Comparison of ENCODE assay signal across 30 mouse cellular contexts in genomic region chr8:114335721-114336120, GRCm38 (mm10).
A peak's percentile ranks its signal among the peaks of the same experiment; 100 is the strongest.
DNase-seq lines count a peak whose midpoint lies in the region; ATAC-seq and TF ChIP-seq lines count a peak whose summit lies in the region.
"Had no signal": no experiment of that assay in that cellular context is flagged by ENCODE, and none has a peak within 500 bp of the region (broad histone marks: within the 10 kb centered on the region; RNA-seq: fewer than 3 reads in every experiment).

No protein-coding gene starts in this region.

- 49% methylated on average over 8 of the region's 8 CpGs for WGBS in hindbrain, embryonic 10.5 days
- WGBS in hindbrain, embryonic 12.5 days, result 36% methylated on average over 8 of the region's 8 CpGs
- 53% methylated on average over 8 of the region's 8 CpGs for WGBS in midbrain, embryonic 11.5 days
- 43% methylated on average over 8 of the region's 8 CpGs for whole genome bisulfite sequencing in midbrain, embryonic 15.5 days
- 30% methylated on average over 8 of the region's 8 CpGs for WGBS in neural tube, embryonic 15.5 days

- no peak overlapping the region for H3K9ac ChIP-seq in hindbrain, embryonic 12.5 days
- H3K9ac ChIP-seq in midbrain, embryonic 11.5 days (ENCODE audit: low read length), result no peak overlapping the region
- H3K9ac ChIP-seq in midbrain, embryonic 15.5 days, result no peak overlapping the region
- H3K9ac ChIP-seq in neural tube, embryonic 15.5 days (replicated peaks), result no peak overlapping the region
- H3K9ac ChIP-seq: embryonic facial prominence, embryonic 12.5 days; forebrain, embryonic 15.5 days; heart, embryonic 15.5 days; liver, embryonic 15.5 days; lung, embryonic 14.5 days; midbrain, embryonic 12.5 days had no signal

- ATAC-seq in hindbrain, embryonic 12.5 days (ENCODE audit: low FRiP score), result no peak
- ATAC-seq in midbrain, embryonic 11.5 days (ENCODE audit: low FRiP score), result no peak
- no peak for ATAC-seq in midbrain, embryonic 15.5 days (replicated peaks)
- ATAC-seq in neural tube, embryonic 15.5 days (ENCODE audit: low FRiP score), result no peak
- ATAC-seq: forebrain, embryonic 15.5 days; inflammation-experienced regulatory T-cells, adult 6 months had no signal

- DNase-seq in hindbrain, embryonic 10.5 days (ENCODE audit: low spot score), result no peak
- peak; percentile 87 for DNase-seq in midbrain, embryonic 11.5 days (ENCODE audit: low spot score, missing footprints)
- peak; percentile 39 for DNase-seq in brain, embryonic 14.5 days (ENCODE audit: low read depth)
- no peak for DNase-seq in adrenal gland, postnatal 25 days
- DNase-seq in spleen, adult 12 weeks (ENCODE audit: low spot score), result no peak
- DNase-seq: cerebellum, adult 11 months; cerebellum, adult 9-10 months; gastrocnemius, postnatal 25 days; heart, adult 11 months; heart, postnatal 36 days; kidney, adult 11 months; kidney, postnatal 14 days; layer of hippocampus, adult 9-11 months; lung, embryonic 14.5 days; lung, postnatal 14 days; right cerebral cortex, adult 18-20 months; right cerebral cortex, postnatal 4 days; thymus, postnatal 4 days had no signal

- TF ChIP-seq CTCF in brain, embryonic 14.5 days (IDR thresholded peaks at IDR 0.05; ENCODE audit: borderline replicate concordance, extremely low read depth, insufficient read depth, insufficient read length), result no peak

- no peak overlapping the region for H3K4me2 ChIP-seq in hindbrain, embryonic 12.5 days (replicated peaks)
- H3K4me2 ChIP-seq in midbrain, embryonic 11.5 days, result no peak overlapping the region
- no peak overlapping the region for H3K4me2 ChIP-seq in midbrain, embryonic 15.5 days
- no peak overlapping the region for H3K4me2 ChIP-seq in neural tube, embryonic 15.5 days
- H3K4me2 ChIP-seq: embryonic facial prominence, embryonic 12.5 days; forebrain, embryonic 15.5 days; heart, embryonic 15.5 days; liver, embryonic 15.5 days; lung, embryonic 14.5 days; midbrain, embryonic 12.5 days had no signal

- 0 out of 2 replicates have a peak, but pooled peaks cover under 1% of the 10 kb centered on the region for H3K9me3 ChIP-seq in hindbrain, embryonic 10.5 days
- H3K9me3 ChIP-seq in hindbrain, embryonic 12.5 days (replicated peaks), result no peaks in the 10 kb centered on the region
- no peaks in the 10 kb centered on the region; the same call in 1 of the 2 replicates for H3K9me3 ChIP-seq in midbrain, embryonic 11.5 days (ENCODE audit: control insufficient read depth, low read length)
- H3K9me3 ChIP-seq in midbrain, embryonic 15.5 days, result no peaks in the 10 kb centered on the region
- H3K9me3 ChIP-seq in neural tube, embryonic 15.5 days (replicated peaks), result no peaks in the 10 kb centered on the region
- H3K9me3 ChIP-seq: embryonic facial prominence, embryonic 12.5 days; forebrain, embryonic 10.5 days; forebrain, embryonic 15.5 days; heart, embryonic 10.5 days; heart, embryonic 15.5 days; liver, embryonic 15.5 days; midbrain, embryonic 12.5 days had no signal

- no peaks in the 10 kb centered on the region for H3K27me3 ChIP-seq in hindbrain, embryonic 10.5 days (ENCODE audit: insufficient read depth, poor library complexity, severe bottlenecking)
- no peaks in the 10 kb centered on the region for H3K27me3 ChIP-seq in hindbrain, embryonic 12.5 days
- H3K27me3 ChIP-seq in midbrain, embryonic 11.5 days (ENCODE audit: control insufficient read depth, insufficient read depth, low read length), result no peaks in the 10 kb centered on the region
- no peaks in the 10 kb centered on the region for H3K27me3 ChIP-seq in midbrain, embryonic 15.5 days (replicated peaks)
- no peaks in the 10 kb centered on the region for H3K27me3 ChIP-seq in neural tube, embryonic 15.5 days (replicated peaks)
- H3K27me3 ChIP-seq: embryonic facial prominence, embryonic 12.5 days; forebrain, embryonic 15.5 days; heart, embryonic 15.5 days; liver, embryonic 15.5 days; midbrain, embryonic 12.5 days had no signal

- H3K4me3 ChIP-seq in hindbrain, embryonic 10.5 days, result no peak overlapping the region
- H3K4me3 ChIP-seq in hindbrain, embryonic 12.5 days, result no peak overlapping the region
- H3K4me3 ChIP-seq in midbrain, embryonic 11.5 days (ENCODE audit: low read depth, low read length), result no peak overlapping the region
- H3K4me3 ChIP-seq in midbrain, embryonic 15.5 days, result no peak overlapping the region
- H3K4me3 ChIP-seq in neural tube, embryonic 15.5 days (replicated peaks), result no peak overlapping the region
- H3K4me3 ChIP-seq: embryonic facial prominence, embryonic 12.5 days; forebrain, embryonic 10.5 days; forebrain, embryonic 15.5 days; heart, embryonic 10.5 days; heart, embryonic 15.5 days; liver, embryonic 15.5 days; midbrain, embryonic 12.5 days; myocyte had no signal

- no peak for TF ChIP-seq POLR2A in brain, embryonic 14.5 days (IDR thresholded peaks at IDR 0.05; ENCODE audit: borderline replicate concordance, extremely low read depth, insufficient read depth, insufficient read length, poor library complexity, severe bottlenecking)

- peak overlapping the region; percentile 36 for H3K27ac ChIP-seq in hindbrain, embryonic 10.5 days
- no peak overlapping the region for H3K27ac ChIP-seq in hindbrain, embryonic 12.5 days
- no peak overlapping the region for H3K27ac ChIP-seq in midbrain, embryonic 11.5 days (ENCODE audit: low read depth, low read length)
- no peak overlapping the region for H3K27ac ChIP-seq in midbrain, embryonic 15.5 days
- H3K27ac ChIP-seq in neural tube, embryonic 15.5 days (replicated peaks), result 0 out of 2 replicates have a peak overlapping the region, but pooled peaks have one; percentile 5
- H3K27ac ChIP-seq: embryonic facial prominence, embryonic 12.5 days; forebrain, embryonic 10.5 days; forebrain, embryonic 15.5 days; heart, embryonic 10.5 days; heart, embryonic 15.5 days; liver, embryonic 15.5 days; midbrain, embryonic 12.5 days had no signal

- H3K36me3 ChIP-seq in hindbrain, embryonic 10.5 days, result no peaks in the 10 kb centered on the region
- H3K36me3 ChIP-seq in hindbrain, embryonic 12.5 days, result no peaks in the 10 kb centered on the region
- no peaks in the 10 kb centered on the region for H3K36me3 ChIP-seq in midbrain, embryonic 11.5 days (ENCODE audit: control insufficient read depth, insufficient read depth, low read length)
- H3K36me3 ChIP-seq in midbrain, embryonic 15.5 days (replicated peaks), result no peaks in the 10 kb centered on the region
- H3K36me3 ChIP-seq in neural tube, embryonic 15.5 days, result no peaks in the 10 kb centered on the region
- H3K36me3 ChIP-seq: embryonic facial prominence, embryonic 12.5 days; forebrain, embryonic 10.5 days; forebrain, embryonic 15.5 days; heart, embryonic 10.5 days; heart, embryonic 15.5 days; liver, embryonic 15.5 days; midbrain, embryonic 12.5 days had no signal

- H3K4me1 ChIP-seq in hindbrain, embryonic 10.5 days (replicated peaks), result peaks cover 36% of the 10 kb centered on the region
- peaks cover 24% of the 10 kb centered on the region for H3K4me1 ChIP-seq in hindbrain, embryonic 12.5 days
- H3K4me1 ChIP-seq in midbrain, embryonic 11.5 days (ENCODE audit: control insufficient read depth, insufficient read depth, low read length), result peaks cover 12% of the 10 kb centered on the region
- peaks cover 24% of the 10 kb centered on the region for H3K4me1 ChIP-seq in midbrain, embryonic 15.5 days
- peaks cover 32% of the 10 kb centered on the region for H3K4me1 ChIP-seq in neural tube, embryonic 15.5 days
- H3K4me1 ChIP-seq: heart, embryonic 10.5 days; heart, embryonic 15.5 days; liver, embryonic 15.5 days had no signal

Comparison
In these comparisons a context has a peak if more than half of its experiments do, and no peak if none do; other contexts are left out.
1. H3K27ac ChIP-seq: peak in hindbrain, embryonic 10.5 days (single experiment) and neural tube, embryonic 15.5 days (single experiment); none in hindbrain, embryonic 12.5 days (single experiment), midbrain, embryonic 11.5 days (single experiment) and midbrain, embryonic 15.5 days (single experiment).
2. DNase-seq: peak in midbrain, embryonic 11.5 days (single experiment) and brain, embryonic 14.5 days (single experiment); none in hindbrain, embryonic 10.5 days (single experiment), adrenal gland, postnatal 25 days (single experiment) and spleen, adult 12 weeks (single experiment).